ENCODE assay signal across 13 mouse cellular contexts in the genomic region with DNA sequence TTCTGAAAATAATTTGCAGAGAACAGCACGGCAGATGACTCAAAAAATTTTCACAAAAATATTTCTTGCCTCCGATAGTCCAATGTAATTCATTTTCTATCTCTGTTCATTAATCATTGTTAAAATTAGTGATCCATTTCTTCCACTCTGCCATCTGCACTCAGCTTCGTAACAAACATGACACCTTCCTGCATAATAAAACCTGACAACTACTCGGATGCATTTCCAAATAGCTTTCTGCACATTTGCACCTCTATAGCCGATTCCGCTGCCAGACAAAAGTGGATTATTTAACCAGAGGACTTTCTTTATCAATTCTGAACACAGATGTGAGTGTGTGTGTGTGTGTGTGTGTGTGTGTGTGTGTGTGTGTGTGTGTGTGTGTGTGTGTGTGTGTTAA.
"Had no signal": no experiment of that assay in that cellular context is flagged by ENCODE, and none has a peak within 500 bp of the region (broad histone marks: within the 10 kb centered on the region; RNA-seq: fewer than 3 reads in every experiment).

No protein-coding gene starts in this region.

- ATAC-seq: liver, embryonic 12.5 days had no signal

- H3K9ac ChIP-seq: limb, embryonic 15.5 days; liver, embryonic 12.5 days; lung, embryonic 14.5 days; midbrain, embryonic 12.5 days had no signal

- H3K9me3 ChIP-seq: limb, embryonic 15.5 days; liver, embryonic 12.5 days; midbrain, embryonic 12.5 days had no signal

- H3K4me2 ChIP-seq: limb, embryonic 15.5 days; liver, embryonic 12.5 days; lung, embryonic 14.5 days; midbrain, embryonic 12.5 days had no signal

- H3K4me3 ChIP-seq: limb, embryonic 15.5 days; liver, embryonic 12.5 days; midbrain, embryonic 12.5 days had no signal

- H3K27me3 ChIP-seq: limb, embryonic 15.5 days; liver, embryonic 12.5 days; midbrain, embryonic 12.5 days had no signal

- H3K4me1 ChIP-seq: limb, embryonic 15.5 days; liver, embryonic 12.5 days had no signal

- H3K36me3 ChIP-seq: limb, embryonic 15.5 days; liver, embryonic 12.5 days; midbrain, embryonic 12.5 days had no signal

- H3K27ac ChIP-seq: limb, embryonic 15.5 days; liver, embryonic 12.5 days had no signal

- DNase-seq: kidney, adult 11 months; kidney, adult 9 months; kidney, postnatal 10 days; lung, embryonic 14.5 days; lung, postnatal 10 days; lung, postnatal 4 days; right cerebral cortex, postnatal 4 days; spleen, adult 18-20 months; thymus, adult 18-20 months; thymus, postnatal 14 days had no signal
